Mouse (Mus musculus) cerebellum, postnatal 25 days (tissue): ENCODE data around the gene Gm21970.
"Not testable (repeated sequence)": the region's sequence is repeated elsewhere in the genome, so short reads cannot be mapped to it uniquely, and the experiment has no call there.

Experiments used
- DNase-seq, 2 experiments: peaks; one replicate each; pipeline ENCODE4 v3.0.0; 2021; ENCODE audit warnings: mixed read lengths in 2 of 2

The Gm21970 gene

GRCm38 (mm10) chr16:91404828-91405577 is 13.5 kb downstream of the Gm21970 start:
- no peak for DNase-seq

DNA sequence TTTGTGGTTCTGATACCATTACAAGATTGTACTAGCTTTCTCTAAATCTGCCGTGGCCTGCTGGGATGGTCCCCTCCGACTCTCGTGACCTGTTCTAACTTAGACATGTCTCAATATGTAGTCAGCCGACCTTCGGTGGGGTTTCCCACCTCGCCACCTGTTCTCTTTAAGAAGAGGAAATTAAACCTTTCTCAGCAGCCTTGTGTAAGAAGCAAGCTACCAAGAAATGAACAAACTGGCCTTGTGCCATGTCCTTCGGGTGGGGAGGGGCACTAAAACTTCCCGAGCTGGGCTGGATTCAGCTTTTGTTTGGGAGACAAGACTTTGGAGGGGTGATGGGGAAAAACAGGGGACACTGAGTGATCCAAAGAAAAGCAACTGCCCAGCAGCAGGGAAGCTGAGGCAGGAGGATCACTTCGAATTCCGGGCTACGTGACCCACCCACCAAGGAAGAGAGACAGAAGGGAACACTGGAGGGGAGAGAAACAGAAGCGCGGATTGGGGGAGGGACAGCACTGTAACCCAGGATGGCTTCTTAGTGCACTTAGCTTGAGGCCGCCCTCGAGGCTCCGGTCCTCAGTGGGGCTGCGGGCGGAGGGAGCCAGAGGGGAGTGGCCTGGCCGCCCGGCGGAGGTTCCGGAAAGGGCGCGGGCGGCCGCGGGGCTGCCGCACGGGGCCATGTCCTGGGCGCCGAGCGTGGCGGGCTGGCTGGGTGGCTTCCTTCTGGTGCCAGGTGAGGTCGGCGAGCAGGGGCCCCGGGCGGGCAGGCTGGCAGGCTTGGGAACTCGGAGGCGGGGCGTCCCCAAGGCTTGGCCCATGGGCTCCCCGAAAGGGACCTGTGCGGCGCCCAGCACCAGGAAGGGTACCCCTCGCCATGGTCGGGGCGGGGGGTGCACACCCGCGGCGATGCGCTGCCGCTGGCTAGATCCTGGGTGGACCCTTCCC is 14.4 kb downstream of the Gm21970 start, which contains the start of gene Il10rb:
Gene Il10rb, plus strand, starts transcription at position 525 of the 945 bp plus-strand sequence.
- peak; percentile 52 to 62 for DNase-seq

DNA sequence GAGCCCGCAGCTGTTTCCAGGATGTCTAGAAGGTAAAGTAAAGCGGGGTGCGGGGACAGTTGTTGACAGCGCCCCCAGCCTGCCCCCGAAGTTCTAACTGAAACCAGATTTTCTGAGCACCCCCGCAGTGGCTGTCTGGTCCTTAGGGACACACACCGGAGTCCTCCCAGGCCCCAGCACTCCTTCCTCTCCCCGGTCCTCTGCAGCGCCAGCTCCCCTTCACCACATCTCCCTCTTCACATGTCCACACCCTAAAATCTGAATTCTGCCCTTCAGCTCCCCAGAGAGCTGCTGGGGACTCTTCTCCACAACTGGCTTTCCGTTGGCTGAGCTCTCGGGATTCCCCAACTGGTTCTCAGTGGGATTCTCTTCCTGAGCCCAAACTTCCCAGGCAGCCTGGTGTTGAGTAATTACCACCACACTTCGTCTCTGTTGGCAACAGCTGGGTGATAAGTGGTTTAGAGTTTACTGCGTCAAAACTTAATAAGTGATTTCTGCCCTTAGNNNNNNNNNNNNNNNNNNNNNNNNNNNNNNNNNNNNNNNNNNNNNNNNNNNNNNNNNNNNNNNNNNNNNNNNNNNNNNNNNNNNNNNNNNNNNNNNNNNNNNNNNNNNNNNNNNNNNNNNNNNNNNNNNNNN is 15.2 kb downstream of the Gm21970 start:
- DNase-seq, result no peak

GRCm38 (mm10) chr16:91413102-91413844 is 21.8 kb downstream of the Gm21970 start:
- no peak for DNase-seq

GRCm38 (mm10) chr16:91415391-91416189 is 24.1 kb downstream of the Gm21970 start:
- DNase-seq, result no peak

GRCm38 (mm10) chr16:91416357-91416756 is 24.8 kb downstream of the Gm21970 start:
- DNase-seq, result no peak

DNA sequence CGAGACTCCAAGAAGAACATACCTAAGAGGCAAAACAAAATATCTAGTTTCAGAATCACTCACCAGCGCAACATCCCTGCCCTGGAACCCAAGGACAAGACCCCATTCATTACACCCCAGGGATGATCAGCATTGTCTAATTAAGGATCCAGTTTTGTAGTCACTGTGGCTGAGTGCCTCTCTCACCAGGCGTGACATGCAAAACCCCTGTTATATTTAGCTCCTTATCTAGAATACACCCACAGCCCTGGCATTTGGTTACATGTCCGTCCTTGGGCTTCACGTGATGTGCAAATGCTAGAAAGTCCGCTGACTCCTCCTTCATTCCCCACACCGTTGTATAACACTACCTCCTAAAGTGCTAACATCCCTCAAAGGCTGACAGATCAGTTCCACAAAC is 25.4 kb downstream of the Gm21970 start:
- no peak for DNase-seq

GRCm38 (mm10) chr16:91418531-91418930 is 27.0 kb downstream of the Gm21970 start:
- no peak for DNase-seq

DNA sequence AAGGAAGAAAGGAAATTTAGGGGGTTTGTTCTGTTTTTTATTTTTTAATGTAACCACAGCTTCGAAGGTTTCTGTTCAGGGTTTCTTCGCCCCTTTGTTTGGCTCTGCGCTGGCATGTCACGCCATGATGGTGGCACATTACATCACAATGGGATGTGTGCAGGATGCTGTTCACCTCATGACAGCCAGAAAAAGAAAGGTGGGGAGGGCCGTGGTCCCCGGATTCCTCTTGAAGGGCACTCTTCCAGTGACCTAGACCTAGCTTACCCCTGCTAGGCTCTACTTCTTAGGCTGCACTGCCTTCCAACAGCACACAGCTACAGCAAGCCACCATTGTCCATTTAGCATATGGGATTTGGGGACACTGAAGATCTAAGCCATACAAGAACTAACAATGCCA is 34.3 kb downstream of the Gm21970 start:
- no peak for DNase-seq

GRCm38 (mm10) chr16:91426586-91426985 is 35.1 kb downstream of the Gm21970 start:
- no peak for DNase-seq

DNA sequence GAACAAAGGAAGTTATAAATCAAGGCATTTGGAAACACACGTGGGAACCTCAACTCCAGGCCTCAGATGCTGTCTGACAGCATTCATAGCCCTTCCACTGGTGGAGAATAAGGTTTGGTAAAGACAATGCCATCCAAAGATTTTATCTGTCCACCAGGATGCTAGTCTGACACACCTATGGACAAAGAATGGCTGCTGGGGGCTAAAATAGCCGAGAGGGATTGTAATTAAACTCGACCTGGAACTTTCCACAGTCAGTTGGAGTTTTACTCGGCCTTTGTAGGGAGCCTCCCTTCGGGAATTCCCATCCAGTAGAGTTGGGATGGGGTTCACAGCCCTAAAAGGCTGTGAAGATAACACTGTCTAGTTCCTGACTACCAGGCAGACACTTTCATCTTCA is 35.9 kb downstream of the Gm21970 start:
- DNase-seq, result no peak

DNA sequence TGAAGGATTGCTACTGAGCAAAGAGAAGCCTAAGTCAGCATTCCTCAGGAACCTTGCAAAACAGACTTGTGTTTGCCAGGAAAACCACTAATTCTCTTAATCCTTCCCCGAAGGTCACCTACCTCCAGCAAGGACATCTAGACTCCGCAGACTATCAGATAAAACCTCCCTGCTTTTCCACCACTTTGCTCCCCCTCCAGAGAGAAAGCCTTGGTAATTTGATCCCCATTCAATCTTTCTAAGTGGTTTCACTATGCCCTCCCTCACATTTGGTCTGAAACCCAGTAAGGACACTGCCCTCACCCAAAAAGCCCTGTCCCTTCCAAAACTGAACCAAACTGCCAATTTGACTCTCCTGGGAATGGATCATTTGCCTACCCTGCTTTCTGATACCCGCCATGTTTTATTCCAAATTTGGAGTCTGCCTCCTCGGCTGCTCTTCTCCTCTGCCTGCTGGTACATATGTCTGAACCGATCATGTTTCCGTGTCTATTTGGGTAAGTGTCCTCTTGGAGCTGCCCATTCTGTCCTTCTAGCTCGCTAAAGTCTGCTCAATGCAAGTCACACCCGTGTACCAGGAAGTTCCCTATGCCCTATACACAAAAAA is 36.8 kb downstream of the Gm21970 start:
- DNase-seq, result no peak

DNA sequence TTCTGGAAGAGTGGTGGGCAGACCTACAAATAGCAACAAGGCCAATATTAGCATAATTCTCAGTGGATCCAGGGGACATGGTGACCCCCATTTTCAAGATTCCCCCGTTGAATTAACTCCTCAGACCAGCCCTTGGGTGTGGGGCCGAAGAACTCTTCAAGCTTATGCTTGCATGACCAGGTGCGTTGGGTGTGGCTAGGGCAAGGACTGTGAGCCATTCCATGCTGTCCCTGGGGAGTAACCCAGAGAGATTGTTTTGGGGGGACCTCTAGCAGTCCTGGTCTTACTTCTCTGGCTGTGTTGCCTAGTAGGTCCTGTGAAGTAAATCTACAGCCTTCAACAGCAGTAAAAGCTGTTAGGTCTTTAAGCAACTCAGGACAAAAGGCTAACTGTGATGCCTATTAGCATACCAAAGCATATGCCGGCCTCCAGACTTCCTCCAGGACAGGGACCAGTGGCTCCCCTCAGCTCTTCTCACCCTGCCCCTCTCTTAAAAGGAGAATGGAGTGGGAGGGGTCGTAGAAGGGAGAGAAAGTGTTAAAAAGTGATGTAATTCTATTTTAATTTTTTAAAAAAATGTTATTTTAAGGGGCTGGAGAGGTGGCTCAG is 41.3 kb downstream of the Gm21970 start:
- no peak for DNase-seq

DNA sequence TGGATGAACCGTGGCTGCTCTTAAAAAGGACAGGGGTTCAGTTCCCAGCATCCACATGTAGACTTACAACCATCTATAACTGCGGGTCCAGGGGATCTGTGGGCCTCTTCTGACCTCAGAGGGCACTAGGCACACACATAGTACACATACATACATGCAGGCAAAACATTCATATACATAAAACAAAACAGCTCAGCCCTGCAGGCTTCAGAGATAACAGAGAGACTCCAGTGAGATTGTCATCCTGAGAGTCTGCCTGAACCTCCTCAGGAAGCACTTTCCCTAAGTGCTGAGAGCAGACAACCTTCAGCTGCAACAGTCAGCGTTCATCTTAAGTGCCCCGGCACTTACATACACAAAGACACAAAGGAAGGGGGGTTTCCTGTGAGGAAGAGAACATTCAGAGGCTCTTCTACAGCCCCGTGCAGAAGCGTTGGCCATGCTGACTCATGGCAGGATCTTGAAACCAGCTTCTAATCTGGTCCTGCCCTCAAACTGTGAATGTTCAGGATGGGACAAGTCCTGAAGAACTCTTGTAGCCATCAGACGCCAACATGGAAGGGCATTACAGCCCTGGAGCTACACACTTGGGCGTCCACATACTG is 41.9 kb downstream of the Gm21970 start:
- DNase-seq, result no peak

DNA sequence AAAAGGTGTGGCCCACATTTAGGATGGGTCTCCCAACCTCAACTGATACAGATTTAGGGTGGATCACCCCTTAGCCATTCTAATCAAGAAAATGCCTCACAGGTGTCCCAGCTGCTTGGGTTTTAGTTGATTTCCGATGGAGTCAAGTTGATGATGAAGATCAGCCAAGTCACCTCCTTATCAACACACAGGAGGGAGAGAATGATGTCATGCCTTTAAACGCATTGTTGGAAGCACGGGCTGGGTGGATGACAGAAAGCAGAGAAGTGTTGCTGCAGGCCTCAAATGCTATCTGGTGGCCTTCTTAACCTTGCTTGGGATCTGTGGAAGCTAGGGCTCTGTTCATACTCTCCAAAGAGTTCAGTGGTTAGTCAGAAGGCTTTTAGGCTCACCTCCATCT is 42.6 kb downstream of the Gm21970 start:
- no peak for DNase-seq

DNA sequence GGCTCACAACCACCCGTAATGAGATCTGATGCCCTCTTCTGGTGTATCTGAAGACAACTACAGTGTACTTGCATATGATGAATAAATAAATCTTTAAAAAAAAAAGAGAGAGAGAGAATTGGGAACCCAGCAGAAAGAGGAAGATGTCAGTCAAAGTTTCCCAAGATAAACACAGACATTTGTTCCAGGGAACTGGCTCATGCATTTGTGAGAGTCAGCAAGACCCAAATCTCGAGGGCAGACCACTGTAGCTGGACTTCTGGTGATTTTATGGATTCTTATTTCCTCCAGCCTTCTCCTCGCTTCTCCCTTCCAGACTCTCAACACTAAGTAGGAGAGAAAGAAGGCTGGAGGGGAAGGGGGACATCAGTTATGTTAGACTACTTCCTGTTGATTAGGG is 46.6 kb downstream of the Gm21970 start:
- DNase-seq, result no peak

GRCm38 (mm10) chr16:91438599-91438998 is 47.1 kb downstream of the Gm21970 start:
- not testable (repeated sequence) for DNase-seq

DNA sequence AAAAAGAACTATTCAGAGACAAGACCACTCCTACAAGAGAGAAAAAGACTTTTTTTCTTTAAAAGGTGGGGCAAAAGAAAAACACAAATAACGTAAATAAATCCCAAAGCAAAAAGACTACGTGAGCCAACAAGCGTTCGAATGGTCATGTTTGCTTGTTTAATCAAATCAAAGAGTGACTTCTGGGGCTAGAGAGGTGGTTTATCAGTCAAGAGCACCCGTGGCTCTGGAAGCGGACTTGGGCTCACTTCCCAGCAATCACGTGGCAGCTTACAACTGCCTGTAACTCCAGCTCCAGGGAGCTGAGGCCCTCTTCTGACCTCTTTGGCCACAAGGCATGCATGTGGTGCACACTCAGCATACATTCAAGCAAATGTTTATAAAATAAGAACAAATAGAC is 49.8 kb downstream of the Gm21970 start:
- DNase-seq, result peak in 1 of 2 experiments; percentile 14

DNA sequence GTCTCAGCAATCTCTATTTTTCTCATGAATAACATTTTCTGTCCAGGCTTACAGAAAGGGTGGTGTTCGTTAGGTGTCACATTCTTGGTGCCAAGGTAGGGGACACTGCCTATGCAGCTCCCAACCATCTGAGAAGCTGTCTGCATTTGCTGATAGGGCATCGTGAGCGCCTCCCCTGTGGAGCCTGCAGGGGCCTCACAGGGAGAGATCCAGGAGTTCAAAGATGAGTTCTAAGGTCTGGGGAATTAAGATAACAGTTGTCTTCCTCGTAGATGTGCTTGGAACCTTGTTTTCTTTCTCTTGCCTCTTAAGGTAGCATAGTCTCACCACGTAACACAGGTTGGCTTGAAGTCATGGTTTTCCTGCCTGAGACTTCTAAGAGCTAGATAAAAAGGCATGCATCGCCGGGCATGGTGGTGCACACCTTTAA is 50.3 kb downstream of the Gm21970 start:
- no peak for DNase-seq

- no peak for DNase-seq
Observed at GRCm38 (mm10) chr16:91442446-91442845, 50.9 kb downstream of the Gm21970 start.
